Mouse (Mus musculus): ENCODE data around the gene Samd3. TPM values are rescaled to one million over a fixed set of nuclear protein-coding genes. Genes with fewer than 3 reads are reported as not detected.

Gene Samd3
- polyA plus RNA-seq, 1 experiment, result not detected

- H3K4me1 ChIP-seq (ENCODE audit: control insufficient read depth, insufficient read depth, low read length), result no peaks in the 10 kb centered on the region
- no peak overlapping the region for H3K4me3 ChIP-seq (ENCODE audit: insufficient read depth, low read depth, low read length)
- no peak overlapping the region for H3K27ac ChIP-seq (ENCODE audit: insufficient read depth, low read depth, low read length)
- no peak for TF ChIP-seq CTCF (IDR thresholded peaks at IDR 0.05; ENCODE audit: insufficient read depth, low read depth, low read length)
- no peak for TF ChIP-seq POLR2A (IDR thresholded peaks at IDR 0.05; ENCODE audit: insufficient read depth, low read depth, low read length)
- WGBS, result 70% methylated on average over 3 of the region's 3 CpGs
These were observed 2.7 kb downstream of the Samd3 start for GRCm38 (mm10) chr10:26232071-26232653.

DNA sequence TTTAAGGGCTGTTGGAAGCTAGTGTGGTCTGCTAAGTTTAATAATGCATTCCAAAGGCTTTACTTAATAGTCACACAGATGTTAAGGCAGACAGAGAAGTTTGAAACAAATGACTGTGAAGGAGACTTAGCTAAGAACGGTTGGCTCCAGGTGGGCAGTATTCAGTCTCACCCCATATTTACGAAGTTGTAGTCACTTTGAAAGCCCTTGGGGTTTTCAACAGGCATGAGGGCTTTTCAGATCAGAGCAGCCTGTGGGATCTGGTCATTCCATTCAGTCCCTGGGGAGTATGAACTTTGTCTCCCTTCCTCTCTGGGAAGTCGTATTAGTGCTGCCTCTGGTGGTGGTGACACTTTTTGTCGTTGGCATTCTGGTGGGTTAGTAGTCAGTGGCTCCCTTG lies 9.1 kb downstream of the Samd3 start:
- TF ChIP-seq POLR2A (IDR thresholded peaks at IDR 0.05; ENCODE audit: insufficient read depth, low read depth, low read length) (no peak), CTCF (IDR thresholded peaks at IDR 0.05; ENCODE audit: insufficient read depth, low read depth, low read length) (no peak)
- WGBS, result 63% methylated on average over 4 of the region's 4 CpGs
- Histone ChIP-seq H3K4me3 (ENCODE audit: insufficient read depth, low read depth, low read length) (no peak overlapping the region), H3K4me1 (ENCODE audit: control insufficient read depth, insufficient read depth, low read length) (no peaks in the 10 kb centered on the region), H3K27ac (ENCODE audit: insufficient read depth, low read depth, low read length) (no peak overlapping the region)

- no peak overlapping the region for H3K4me3 ChIP-seq (ENCODE audit: insufficient read depth, low read depth, low read length)
- TF ChIP-seq CTCF (IDR thresholded peaks at IDR 0.05; ENCODE audit: insufficient read depth, low read depth, low read length), result no peak
- no peak for TF ChIP-seq POLR2A (IDR thresholded peaks at IDR 0.05; ENCODE audit: insufficient read depth, low read depth, low read length)
- 73% methylated on average over 1 of the region's 1 CpGs for WGBS
These were observed 9.6 kb downstream of the Samd3 start for GRCm38 (mm10) chr10:26239090-26239489.

DNA sequence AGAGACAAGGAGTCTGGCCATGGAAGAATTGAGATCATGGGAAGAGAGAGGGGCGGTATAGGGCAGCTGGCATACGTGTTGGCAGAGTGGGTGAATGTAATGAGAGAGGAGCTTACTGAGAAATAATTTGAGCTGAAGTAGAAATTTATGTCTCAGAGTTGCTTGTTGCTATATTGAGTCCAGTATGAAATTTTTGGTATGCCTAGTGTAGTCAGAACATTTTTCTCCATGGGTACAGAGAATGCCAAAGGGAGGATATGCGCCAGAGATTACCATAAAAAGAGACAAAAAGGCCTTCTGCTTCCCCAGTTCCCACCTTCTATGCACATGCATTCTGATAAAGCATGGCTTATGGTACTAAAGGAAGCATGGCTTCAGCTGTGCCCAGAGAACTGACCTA lies 13.7 kb downstream of the Samd3 start:
- TF ChIP-seq CTCF (IDR thresholded peaks at IDR 0.05; ENCODE audit: insufficient read depth, low read depth, low read length) (no peak), POLR2A (IDR thresholded peaks at IDR 0.05; ENCODE audit: insufficient read depth, low read depth, low read length) (no peak)
- H3K4me1 ChIP-seq (ENCODE audit: control insufficient read depth, insufficient read depth, low read length), result no peaks in the 10 kb centered on the region
- no peak overlapping the region for H3K4me3 ChIP-seq (ENCODE audit: insufficient read depth, low read depth, low read length)
- no peak overlapping the region for H3K27ac ChIP-seq (ENCODE audit: insufficient read depth, low read depth, low read length)
- WGBS, result 87% methylated on average over 3 of the region's 3 CpGs

More at GRCm38 (mm10) chr10:26239090-26239489, 9.6 kb downstream of the Samd3 start:
- no peak overlapping the region for H3K27ac ChIP-seq (ENCODE audit: insufficient read depth, low read depth, low read length)
- no peaks in the 10 kb centered on the region for H3K4me1 ChIP-seq (ENCODE audit: control insufficient read depth, insufficient read depth, low read length)

- no peak overlapping the region for H3K27ac ChIP-seq (ENCODE audit: insufficient read depth, low read depth, low read length)
- H3K4me3 ChIP-seq (ENCODE audit: insufficient read depth, low read depth, low read length), result no peak overlapping the region
- TF ChIP-seq CTCF (IDR thresholded peaks at IDR 0.05; ENCODE audit: insufficient read depth, low read depth, low read length), result no peak
- no peak for TF ChIP-seq POLR2A (IDR thresholded peaks at IDR 0.05; ENCODE audit: insufficient read depth, low read depth, low read length)
- no peaks in the 10 kb centered on the region for H3K4me1 ChIP-seq (ENCODE audit: control insufficient read depth, insufficient read depth, low read length)
- 96% methylated on average over 6 of the region's 6 CpGs for WGBS
These were observed 15.0 kb downstream of the Samd3 start for GRCm38 (mm10) chr10:26244466-26244865.

DNA sequence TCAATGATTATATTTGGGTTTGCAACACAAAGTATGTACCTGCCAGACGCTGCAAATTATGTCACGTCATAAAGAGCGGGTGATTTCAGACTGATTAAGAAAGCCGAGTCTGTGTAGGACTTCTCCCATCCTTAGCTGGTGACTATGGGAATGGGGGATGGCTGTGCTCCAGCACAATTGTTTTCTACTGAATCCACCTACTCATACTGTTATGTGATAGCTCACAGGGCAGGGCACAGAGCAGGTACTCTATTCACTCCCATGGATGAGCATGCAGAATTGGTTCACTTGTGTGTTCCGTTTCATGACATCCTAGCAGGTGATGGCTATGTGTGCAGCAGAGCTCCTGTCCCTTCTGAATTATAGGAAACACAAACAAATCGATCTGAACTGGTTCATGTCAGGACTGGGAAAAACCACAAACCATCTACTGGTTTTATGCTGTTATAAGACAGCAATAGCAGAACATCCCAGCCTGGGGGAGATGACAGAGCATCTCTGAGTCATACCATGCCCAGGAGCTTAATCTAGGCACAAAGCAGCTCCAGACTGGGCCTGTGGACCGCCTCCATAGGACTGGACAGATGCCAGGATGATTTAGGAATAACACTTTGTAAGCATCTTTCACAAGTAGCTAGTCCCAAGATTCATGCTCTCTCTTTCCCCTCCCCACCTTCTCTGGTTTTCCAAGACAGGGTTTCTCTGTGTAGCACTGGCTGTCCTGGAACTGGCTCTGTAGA lies 20.1 kb downstream of the Samd3 start:
- no peak for TF ChIP-seq POLR2A (IDR thresholded peaks at IDR 0.05; ENCODE audit: insufficient read depth, low read depth, low read length)
- Histone ChIP-seq H3K4me1 (ENCODE audit: control insufficient read depth, insufficient read depth, low read length) (no peaks in the 10 kb centered on the region), H3K4me3 (ENCODE audit: insufficient read depth, low read depth, low read length) (no peak overlapping the region), H3K27ac (ENCODE audit: insufficient read depth, low read depth, low read length) (no peak overlapping the region)
- WGBS, result 80% methylated on average over 7 of the region's 7 CpGs

DNA sequence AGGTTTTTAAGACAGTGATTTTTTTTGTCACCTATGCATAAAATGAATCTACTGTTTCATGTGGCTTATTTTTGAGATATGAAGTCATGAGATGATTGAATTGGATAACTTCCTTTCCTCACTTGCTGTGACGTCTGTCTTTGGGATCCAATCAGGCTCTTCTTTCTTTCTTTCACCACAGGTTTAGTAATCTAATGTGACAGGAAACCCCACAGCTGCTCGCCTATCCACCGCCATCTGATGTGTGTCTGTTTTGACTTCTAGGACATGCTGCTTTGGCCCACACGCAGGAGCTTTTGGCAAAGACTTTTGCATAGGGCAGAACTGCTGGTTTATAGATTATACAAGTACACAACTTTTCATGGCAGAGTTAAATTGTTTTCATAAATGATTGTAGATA lies 30.4 kb downstream of the Samd3 start:
- WGBS, result 87% methylated on average over 4 of the region's 4 CpGs
- Histone ChIP-seq H3K4me3 (ENCODE audit: insufficient read depth, low read depth, low read length) (no peak overlapping the region), H3K4me1 (ENCODE audit: control insufficient read depth, insufficient read depth, low read length) (no peaks in the 10 kb centered on the region), H3K27ac (ENCODE audit: insufficient read depth, low read depth, low read length) (no peak overlapping the region)
- TF ChIP-seq CTCF (IDR thresholded peaks at IDR 0.05; ENCODE audit: insufficient read depth, low read depth, low read length), result no peak
- no peak for TF ChIP-seq POLR2A (IDR thresholded peaks at IDR 0.05; ENCODE audit: insufficient read depth, low read depth, low read length)

DNA sequence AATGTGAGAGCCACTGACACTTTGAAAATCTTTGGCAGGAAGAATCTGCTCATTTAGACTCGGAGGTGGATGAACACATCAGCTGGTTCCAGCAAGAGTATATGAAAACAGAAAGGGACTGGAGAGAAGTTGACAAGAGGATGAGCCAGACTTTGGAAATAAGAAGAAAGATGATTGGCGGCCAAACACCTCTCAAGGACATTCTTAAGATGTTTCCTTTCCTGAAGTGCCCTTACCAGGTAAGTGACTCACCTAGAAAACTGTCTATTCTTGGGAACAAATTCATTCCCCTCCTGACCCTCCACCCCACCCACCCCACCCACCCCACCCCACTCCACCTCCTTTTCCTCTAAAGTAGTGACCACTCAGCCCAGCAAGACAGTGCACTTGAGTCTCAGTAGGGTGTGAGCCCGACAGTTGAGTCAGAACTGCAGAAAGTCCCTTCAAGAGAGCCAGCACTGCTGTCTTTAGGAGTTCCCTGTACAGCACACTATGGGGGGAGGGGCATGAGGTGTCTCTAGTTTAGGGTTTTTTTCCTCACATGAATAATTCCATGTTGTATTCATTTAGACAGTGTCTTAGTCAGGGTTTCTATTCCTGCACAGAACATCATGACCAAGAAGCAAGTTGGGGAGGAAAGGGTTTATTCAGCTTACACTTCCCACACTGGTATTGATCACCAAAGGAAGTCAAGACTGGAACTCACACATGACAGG lies 34.4 kb downstream of the Samd3 start:
- 82% methylated on average over 3 of the region's 3 CpGs for WGBS

DNA sequence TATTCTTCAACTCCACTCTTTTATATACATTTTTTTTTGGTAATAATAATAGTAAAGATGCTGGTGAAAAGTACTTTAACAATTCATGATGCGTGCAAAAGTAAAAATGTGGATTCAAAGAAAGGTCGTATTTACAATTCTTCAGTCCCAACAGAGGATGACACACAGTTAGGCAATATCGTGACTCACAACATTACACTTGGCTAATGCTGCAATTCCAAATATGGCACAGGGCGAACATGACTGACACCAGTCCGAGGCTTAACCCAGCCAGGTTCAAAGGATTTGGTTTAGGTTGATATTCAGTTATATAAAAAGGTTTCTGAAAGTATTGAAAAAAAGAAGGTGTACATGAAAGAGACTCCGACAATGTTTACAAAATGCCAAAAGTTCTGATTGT lies 45.9 kb downstream of the Samd3 start:
- Histone ChIP-seq H3K4me3 (ENCODE audit: insufficient read depth, low read depth, low read length) (no peak overlapping the region), H3K27ac (ENCODE audit: insufficient read depth, low read depth, low read length) (no peak overlapping the region), H3K4me1 (ENCODE audit: control insufficient read depth, insufficient read depth, low read length) (no peaks in the 10 kb centered on the region)
- no peak for TF ChIP-seq CTCF (IDR thresholded peaks at IDR 0.05; ENCODE audit: insufficient read depth, low read depth, low read length)
- no peak for TF ChIP-seq POLR2A (IDR thresholded peaks at IDR 0.05; ENCODE audit: insufficient read depth, low read depth, low read length)
- 96% methylated on average over 6 of the region's 6 CpGs for WGBS

More for the DNA sequence above, 34.4 kb downstream of the Samd3 start:
- TF ChIP-seq POLR2A (IDR thresholded peaks at IDR 0.05; ENCODE audit: insufficient read depth, low read depth, low read length) (no peak), CTCF (IDR thresholded peaks at IDR 0.05; ENCODE audit: insufficient read depth, low read depth, low read length) (no peak)
- H3K27ac ChIP-seq (ENCODE audit: insufficient read depth, low read depth, low read length), result no peak overlapping the region
- H3K4me3 ChIP-seq (ENCODE audit: insufficient read depth, low read depth, low read length), result no peak overlapping the region
- H3K4me1 ChIP-seq (ENCODE audit: control insufficient read depth, insufficient read depth, low read length), result no peaks in the 10 kb centered on the region

Data from olfactory bulb, adult 2 months (tissue).